Mouse (Mus musculus) MEL-GATA-1-ER (cell line): Measurements from ENCODE around the gene Parm1.

ENCODE experiments used
- DNase-seq: peaks from one replicate; pipeline ENCODE4 v3.0.0-alpha.2; 2012; ENCODE audit warnings: low read depth; ENCODE audit errors: extremely low read depth

Gene Parm1

DNA sequence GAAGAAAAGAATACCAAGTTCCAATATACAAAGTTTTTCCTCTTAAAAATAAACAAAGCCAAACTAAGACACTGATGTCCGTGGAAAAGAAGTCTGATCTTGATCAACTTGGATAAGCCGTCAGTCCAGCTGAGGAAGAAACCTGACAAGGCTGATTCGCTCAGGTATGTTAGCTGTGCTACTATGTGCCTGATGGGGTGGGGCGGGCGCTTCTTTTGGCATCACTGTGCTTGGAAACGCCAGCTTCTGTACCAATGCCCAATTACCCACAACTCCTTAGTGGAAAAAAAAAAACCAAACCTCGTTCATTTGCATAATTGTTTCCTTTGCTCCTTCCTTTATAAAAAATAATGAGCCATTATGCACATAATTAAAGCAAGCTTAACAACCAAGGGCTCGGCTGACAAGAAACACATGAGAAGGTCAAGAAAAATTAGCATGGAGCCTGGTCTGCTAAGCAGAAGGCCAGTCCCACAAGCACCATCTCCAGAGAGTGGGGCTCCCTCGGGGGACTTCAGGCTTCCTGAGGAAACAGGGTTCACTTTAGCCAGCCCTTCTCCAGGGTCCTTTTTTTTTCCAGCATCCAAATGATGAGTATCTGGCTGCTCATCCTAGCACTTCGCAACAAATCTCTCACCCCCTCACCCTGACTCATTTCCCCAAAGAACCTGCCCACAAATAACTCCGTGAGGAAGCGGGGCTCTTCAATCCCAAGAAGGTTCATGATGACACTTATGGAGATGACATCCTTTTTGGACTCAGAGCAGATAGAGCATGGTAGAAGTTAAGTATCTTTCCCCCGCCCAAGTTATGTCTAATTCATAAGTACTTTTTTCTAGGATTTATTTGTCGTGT lies 135.9 kb downstream of the Parm1 start:
- DNase-seq: no peak

- DNase-seq: no peak
Observed at GRCm38 (mm10) chr5:91654331-91655048, 137.1 kb downstream of the Parm1 start.

- DNase-seq: no peak
Observed at GRCm38 (mm10) chr5:91655263-91655662, 137.8 kb downstream of the Parm1 start.

- DNase-seq: no peak
Observed at GRCm38 (mm10) chr5:91662715-91663114, 145.3 kb downstream of the Parm1 start.

DNA sequence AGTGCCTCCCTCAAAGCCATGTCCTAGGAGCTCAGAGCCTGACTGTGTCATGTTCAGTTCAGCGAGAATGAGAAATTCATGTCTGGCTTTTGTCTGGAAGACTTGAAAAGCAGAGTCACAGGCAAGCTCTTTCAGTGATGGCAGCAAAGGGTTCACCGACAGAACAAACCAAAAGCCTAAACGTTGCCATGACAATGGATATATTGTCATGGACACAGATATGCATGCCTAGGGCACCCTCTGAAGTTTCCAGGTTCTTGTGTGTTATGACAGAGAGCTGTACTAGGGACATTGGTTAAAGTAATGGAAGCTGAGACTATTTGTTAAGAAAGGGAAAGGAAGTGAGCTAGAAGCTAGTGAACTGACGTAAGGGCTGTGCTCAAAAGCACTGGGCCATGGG lies 149.7 kb downstream of the Parm1 start:
- no peak for DNase-seq

DNA sequence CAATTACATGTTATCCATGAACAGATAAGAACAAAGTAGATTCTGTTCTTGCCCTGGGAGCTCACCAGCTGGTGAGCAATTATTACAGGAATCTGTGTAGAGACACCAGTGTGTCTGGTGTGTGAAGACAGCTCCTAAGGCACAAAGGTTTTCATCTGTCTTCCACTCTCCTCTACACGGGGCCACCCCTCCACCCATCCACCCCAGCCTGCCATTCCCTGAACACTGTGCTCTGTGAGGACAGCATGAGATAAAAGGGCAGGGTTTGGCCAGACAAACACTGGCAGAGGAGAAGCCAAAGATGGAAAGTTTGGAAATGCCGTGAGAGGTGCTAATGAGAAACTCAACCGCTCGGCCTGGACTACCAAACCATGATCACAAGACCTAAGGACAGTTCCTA lies 151.8 kb downstream of the Parm1 start:
- no peak for DNase-seq
